Mouse (Mus musculus) thymus, adult 18-20 months (tissue): Measurements from ENCODE around the gene Gm5788.
A peak's percentile ranks its signal among the peaks of the same experiment; 100 is the strongest.
"Not testable (repeated sequence)": the region's sequence is repeated elsewhere in the genome, so short reads cannot be mapped to it uniquely, and the experiment has no call there.

Source experiments
- DNase-seq, 2 experiments: peaks; one replicate each; pipeline ENCODE4 v3.0.0; 2022; ENCODE audit warnings: mixed read lengths in 2 of 2

Gene Gm5788

DNA sequence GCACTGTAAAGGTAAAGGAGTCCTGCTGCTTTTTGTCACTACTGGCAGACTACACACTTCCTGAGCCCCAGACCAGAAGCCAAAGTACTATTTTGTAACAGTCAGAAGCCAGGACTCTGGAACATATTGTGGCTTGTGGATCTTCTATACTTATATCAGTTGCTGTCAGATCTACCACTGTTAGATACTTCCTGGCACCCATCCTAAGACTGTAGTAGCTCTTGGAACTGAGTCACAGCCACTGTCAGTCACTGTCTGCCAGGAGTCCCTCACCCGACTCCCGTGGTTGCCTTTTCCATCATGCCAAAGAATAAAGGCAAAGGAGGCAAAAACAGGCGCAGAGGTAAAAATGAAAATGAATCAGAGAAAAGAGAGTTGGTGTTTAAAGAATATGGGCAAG is at the start of gene Gm5788:
Gm5788 (plus strand) TSS at position 301 of the 400 bp plus-strand sequence.
- DNase-seq = not testable (repeated sequence)

DNA sequence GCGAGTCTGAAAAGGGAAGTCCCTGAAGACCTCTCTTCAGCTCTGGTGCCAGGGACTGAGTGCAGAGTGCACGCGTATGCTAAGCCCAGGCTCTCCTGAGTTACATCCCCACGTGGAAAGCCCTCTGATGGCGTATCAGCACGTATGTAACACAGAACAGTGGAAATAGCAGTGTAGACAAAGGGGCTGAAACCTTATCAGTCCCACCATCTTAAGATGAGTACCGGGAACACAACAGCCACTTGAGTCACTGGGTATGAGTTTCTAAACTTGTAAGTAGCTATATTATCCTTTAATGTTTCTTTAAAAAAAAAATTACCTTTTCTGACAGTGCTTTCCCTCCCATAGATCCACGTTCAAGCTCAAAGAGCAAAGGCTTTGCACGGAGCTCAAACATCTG is 45.1 kb upstream of the Gm5788 start:
- no peak for DNase-seq

DNA sequence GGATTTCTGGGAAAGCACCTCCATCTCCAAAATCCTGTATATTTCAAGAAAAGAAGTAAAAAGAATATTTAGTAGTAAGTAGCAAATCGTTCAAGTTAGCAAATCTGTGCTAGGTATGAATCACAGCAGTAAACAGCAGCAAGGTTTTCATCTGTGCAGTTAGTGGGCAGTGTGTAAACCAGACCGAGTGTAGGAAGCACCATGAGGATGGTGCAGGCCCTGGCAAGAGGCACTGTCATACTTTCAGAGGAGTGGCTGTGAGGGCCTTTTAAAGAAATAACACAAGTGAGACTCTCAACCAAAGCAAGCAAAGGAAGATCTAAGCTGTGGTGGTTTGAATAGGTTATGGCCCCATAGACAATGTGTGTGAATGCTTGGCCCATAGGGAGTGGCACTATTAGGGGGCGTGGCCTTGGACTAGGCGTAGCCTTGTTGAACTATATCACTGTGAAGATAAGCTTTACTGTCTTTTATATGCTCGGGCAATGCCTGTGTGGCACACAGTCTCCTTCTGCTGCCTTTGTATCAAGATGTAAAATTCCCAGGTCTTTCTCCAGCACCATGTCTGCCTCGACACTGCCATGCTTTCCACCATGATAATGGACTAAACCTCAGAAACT is 29.7 kb upstream of the Gm5788 start:
- DNase-seq = no peak

DNA sequence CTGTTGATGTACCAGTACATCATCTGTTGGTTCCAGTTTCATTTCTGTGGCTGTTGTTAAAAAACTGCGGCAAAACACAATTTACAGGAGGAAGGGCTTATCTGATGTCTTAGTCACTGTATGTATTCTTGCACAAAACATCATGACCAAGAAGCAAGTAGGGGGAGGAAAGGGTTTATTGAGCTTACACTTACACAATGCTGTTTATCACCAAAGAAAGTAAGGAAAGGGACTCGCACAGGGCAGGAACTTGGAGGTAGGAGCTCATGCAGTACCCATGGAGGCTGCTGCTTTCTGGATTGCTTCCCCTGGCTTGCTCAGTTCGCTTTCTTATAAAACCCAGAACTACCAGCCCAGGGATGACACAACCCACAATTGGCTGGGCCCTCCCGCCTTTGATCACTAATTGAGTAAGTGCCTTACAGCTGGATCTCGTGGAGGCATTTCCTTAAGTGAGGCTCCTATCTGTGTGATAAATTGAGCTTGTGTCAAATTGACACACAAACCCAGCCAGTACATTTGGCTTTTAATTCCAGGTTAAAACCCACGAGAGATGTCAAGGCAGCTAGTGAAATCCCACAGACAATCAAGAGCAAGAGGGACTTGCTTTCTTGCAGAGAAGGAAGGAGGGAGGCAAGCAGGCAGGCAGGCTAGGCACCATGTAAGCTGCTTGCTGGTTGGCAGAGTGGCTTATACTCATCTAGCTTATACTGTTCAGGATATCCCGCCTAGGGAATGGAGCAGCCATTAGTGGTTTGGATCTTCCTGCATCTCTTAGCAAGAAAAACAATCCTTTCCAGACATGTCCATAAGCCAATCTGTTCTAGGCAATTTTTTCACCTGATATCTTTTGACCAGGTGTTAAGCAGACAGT is 24.0 kb upstream of the Gm5788 start:
- DNase-seq = no peak

DNA sequence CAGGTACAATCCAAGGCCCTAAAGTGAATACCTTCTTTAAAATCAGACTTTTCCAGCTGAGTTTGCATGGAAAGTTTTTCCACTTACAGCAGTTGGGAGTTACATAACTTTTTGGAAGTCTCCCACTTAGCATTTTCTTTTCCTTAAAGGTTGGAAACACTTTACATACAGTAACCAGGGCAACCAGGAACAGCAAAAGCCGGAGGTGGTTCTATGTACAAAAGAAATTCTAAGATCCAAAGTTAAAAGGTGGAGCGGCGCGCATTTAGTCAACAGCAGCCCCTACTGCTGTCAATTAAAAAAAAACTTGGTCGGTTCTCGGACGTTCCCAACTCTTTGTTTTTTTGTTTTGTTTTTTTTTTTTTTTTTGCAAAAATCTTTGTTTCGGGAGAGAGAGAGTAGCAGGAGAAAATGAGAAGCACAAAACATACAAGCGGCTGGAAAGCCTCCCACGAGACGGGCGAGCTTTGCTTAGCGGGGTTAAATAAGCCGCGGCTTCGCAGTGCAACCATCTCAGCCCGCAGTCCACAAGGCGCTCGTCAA is 23.0 kb upstream of the Gm5788 start:
- no peak for DNase-seq

DNA sequence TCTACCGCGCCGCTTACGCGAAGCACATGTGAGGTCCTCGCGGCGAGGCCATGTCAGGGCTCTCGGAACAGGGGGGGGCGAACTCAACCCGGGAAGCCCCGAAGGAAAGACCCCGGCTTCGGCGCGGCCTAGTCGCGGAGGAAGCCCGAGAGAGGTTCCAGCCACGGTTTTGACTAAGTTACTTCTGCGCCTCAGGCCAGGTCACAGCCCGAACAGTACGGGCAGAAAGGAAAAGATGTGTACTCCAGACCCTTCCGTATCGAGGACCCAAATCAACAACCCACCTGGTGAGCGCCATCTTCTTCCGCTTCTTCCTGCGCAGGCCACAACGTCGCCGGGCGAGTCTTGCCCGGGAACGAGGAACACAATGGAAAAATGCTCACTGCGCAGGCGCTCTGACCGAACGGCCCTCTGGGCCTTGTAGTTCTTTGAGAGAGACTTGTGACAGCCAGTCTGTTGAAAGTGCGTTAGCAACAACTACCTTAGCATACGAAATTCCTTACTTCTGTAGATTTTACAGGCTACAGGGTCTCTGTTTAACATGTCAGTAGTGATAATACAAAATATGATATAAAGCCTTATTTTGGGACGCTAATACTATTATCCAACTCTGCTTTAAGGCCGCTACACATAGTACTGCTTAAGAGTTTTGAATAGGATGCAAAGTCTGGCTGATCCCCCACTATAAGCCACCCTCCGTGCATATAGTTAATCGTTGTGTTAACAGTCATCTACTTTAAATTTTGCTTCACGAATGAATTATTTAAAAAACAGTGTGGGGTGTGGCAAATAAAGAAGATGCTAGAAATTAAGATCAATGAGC is 22.3 kb upstream of the Gm5788 start, which contains the start of gene Snw1:
Snw1 (minus strand) TSS at position 311 of the 823 bp plus-strand sequence.
- DNase-seq = peak; percentile 89 to 94

DNA sequence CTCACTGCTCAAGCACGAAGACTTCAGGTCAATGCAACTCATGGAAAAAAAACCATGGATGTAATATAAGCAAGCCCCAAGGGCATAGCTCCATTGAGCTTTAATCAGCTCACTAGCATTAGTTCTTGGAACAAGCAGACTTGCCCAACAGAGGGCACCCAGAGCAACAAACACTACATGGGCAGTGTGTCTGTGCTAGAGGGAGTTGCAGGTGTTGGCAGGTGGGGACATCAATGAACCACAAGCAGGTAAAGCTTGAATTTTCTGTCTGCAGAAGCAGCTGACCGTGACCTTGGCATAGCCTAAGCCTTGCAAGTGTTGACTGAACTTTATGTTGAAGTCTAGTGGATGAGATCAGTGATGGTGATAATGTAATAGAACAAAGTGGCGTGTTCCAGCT is 19.8 kb upstream of the Gm5788 start:
- DNase-seq = no peak

DNA sequence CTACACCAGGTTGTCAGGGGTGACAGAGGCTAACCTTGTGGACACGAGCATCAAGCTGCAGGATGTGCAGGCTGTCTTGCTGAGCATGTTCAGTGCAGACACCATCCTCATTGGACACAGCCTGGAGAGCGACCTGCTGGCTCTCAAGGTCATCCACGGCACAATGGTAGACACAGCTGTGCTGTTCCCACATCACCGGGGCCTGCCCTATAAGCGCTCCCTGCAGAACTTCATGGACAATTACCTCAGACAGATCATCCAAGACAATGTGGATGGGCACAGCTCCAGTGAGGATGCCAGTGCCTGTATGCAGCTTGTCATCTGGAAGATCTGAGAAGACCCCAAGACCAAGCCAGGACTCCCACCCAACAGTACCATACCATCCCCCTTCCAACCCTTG is 12.0 kb upstream of the Gm5788 start:
- DNase-seq = not testable (repeated sequence)

DNA sequence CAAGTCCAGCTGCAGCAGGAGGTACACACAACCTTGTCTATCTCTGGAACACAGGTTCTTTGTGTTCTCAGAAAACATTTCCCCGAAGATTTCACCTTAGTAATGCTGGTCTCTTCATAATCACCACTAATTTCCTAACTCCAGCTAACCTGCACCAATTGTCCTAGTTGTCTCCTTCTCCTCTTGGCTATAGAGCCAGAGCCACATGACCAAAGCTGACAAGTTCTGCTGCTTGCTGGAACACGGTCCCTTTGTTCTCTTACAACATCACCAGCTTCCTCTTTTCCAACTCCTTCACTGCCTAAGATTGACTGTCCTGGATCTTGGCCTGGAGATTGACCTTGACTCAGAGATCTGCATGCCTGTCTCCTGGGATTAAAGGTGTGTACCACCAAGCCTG is 5.8 kb upstream of the Gm5788 start:
- not testable (repeated sequence) for DNase-seq

DNA sequence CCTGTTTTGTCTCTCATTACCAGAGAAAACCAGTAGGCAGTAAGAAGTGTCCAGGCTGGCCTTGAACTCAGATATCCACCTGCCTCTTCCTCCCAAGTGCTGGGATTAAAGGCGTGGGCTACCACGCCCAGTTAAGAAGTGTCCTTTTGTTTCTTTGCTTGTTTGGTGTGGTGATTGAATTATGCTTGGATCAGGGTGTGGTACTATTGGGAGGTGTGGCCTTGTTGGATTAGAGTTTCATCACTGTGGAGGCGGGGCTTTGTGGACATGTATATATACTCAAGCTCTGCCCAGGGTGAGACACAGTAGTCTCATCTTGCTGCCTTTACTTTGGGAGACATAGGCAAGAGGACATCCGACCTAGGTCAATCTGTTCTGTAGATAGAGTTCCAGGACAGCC is 19.5 kb downstream of the Gm5788 start, which contains the start of gene Gm8300:
Gm8300 (plus strand) TSS at position 301 of the 400 bp plus-strand sequence.
- not testable (repeated sequence) for DNase-seq

DNA sequence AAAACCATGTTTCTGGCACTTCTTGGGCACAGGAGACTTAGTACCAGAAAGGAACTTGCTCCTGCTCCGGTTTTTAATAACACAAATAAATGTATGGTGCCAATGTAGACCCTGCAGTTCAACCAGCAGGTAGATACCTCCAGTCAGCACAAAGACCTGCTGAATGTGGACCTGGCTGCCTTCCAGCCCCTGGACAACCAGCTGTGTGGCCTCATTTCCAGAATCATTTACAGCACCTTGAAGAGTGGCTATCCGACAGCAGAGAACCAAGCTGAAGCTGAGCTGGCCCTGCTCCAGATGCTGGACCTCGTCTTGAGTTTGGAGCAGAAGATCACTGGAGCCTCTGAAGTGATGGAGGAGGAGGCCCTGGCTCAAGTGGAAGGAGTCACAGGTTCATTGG is 25.1 kb downstream of the Gm5788 start:
- DNase-seq = not testable (repeated sequence)

DNA sequence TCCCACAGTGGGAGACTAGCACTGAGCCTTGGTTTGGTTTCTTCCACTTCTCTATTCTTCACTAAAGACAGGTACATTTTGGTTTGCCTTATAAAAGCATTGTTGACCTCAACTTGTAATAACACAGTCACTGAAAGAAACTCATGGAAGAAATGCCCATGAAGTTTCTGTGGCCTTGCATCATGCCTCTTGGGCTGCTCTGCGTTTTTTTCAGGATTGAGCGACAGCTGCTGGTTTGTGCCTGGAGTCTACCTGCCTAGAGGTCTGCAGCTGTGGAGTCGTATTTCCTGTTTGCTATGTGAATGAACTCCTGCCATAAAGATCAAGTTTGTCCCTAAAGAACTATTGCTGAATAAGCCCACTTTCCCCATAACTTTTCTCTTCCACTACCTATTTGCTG is 49.4 kb downstream of the Gm5788 start:
- DNase-seq = no peak
